Mouse (Mus musculus) hindbrain, embryonic 14.5 days (tissue): ENCODE results near the gene Olfr1357. TPM values are rescaled to one million over a fixed set of nuclear protein-coding genes. Genes with fewer than 3 reads are reported as not detected.
A peak's percentile ranks its signal among the peaks of the same experiment; 100 is the strongest.

Source experiments
- ATAC-seq: fragments of 200-750 bp; cut with Nextera tagmentation; 2 replicates; pipeline ENCODE4 v1.8.0; 2017; ENCODE audit warnings: moderate number of reproducible peaks, mild to moderate bottlenecking, moderate TSS enrichment, moderate library complexity; ENCODE audit not compliant: low FRiP score
- DNase-seq: peaks from one replicate; pipeline ENCODE4 v3.0.0-alpha.2; 2015; ENCODE audit warnings: low spot score
- H3K27ac ChIP-seq: fragments of 300-500 bp; sonication (generic); 2 replicates; pipeline ENCODE4 v1.5.1; 2014; ENCODE audit warnings: mild to moderate bottlenecking, moderate library complexity
- H3K27me3 ChIP-seq: fragments of 300-500 bp; sonication (generic); 2 replicates; pipeline ENCODE4 v1.6.1; 2014; ENCODE audit warnings: mild to moderate bottlenecking, low read length, mixed read lengths; ENCODE audit not compliant: control insufficient read depth, insufficient read depth
- H3K36me3 ChIP-seq: fragments of 300-500 bp; sonication (generic); replicated peaks from 2 replicates; pipeline ENCODE4 v1.6.1; 2014; ENCODE audit not compliant: control insufficient read depth, insufficient read depth
- H3K4me1 ChIP-seq: fragments of 300-500 bp; sonication (generic); replicated peaks from 2 replicates; pipeline ENCODE4 v1.6.1; 2014; ENCODE audit warnings: antibody characterized with exemption, low read length, mixed read lengths; ENCODE audit not compliant: control insufficient read depth, insufficient read depth
- H3K4me2 ChIP-seq: fragments of 300-500 bp; sonication (generic); replicated peaks from 2 replicates; pipeline ENCODE4 v1.6.1; 2014; ENCODE audit warnings: mild to moderate bottlenecking, moderate library complexity
- H3K4me3 ChIP-seq: fragments of 300-500 bp; sonication (generic); replicated peaks from 2 replicates; pipeline ENCODE4 v1.5.1; 2014; ENCODE audit warnings: mild to moderate bottlenecking, low read length
- H3K9ac ChIP-seq: fragments of 300-500 bp; sonication (generic); 2 replicates; pipeline ENCODE4 v1.6.1; 2014
- H3K9me3 ChIP-seq: fragments of 300-500 bp; sonication (generic); 2 replicates; pipeline ENCODE4 v1.6.1; 2016; ENCODE audit warnings: low read length; ENCODE audit not compliant: control insufficient read depth
- WGBS: fragments of 180-500 bp; shearing (Covaris S2); extraction: QIAGEN DNeasy Blood & Tissue Kit; methylation state at CpG from one replicate; pipeline ENCODE4 v1.1.7; 2014; 5-methylcytosine and 5-hydroxymethylcytosine counted together
- polyA plus RNA-seq: library from polyadenylated mRNA; unstranded; fragments of >200 nt; fragmentation: Nextera tagmentation; extraction: Ambion mirVana; gene quantifications from 2 replicates; pipeline ENCODE4 v1.2.1, GENCODE M21; 2014

The Olfr1357 gene
- polyA plus RNA-seq, 1 experiment from 2014 or later, result not detected

DNA sequence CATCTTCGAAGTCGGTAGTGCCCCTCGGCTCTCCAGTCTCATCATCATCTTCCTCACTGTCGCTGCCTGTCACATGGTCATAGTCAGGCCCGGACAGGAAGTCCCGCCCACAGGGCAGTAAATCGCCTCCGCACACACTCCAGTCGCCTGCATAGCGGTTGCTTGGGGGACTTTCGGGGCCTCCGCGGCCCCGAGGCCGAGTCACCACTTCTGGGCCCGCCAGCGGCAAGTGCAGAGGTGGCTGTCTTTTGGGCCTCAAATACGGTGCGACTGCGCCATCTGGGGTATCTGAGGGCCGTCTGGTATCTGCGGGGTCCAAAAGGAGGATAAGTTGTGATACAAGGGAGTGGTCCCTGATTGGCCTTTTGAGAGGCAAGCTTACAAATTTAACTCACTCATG, 32.3 kb downstream of the Olfr1357 start:
- H3K27ac ChIP-seq, result no peak overlapping the region
- H3K36me3 ChIP-seq, result peaks cover 50% of the 10 kb centered on the region
- ATAC-seq (no peak), DNase-seq (no peak)
- no peak overlapping the region for H3K4me3 ChIP-seq
- no peaks in the 10 kb centered on the region for H3K27me3 ChIP-seq
- H3K9me3 ChIP-seq, result no peaks in the 10 kb centered on the region
- no peak overlapping the region for H3K9ac ChIP-seq
- H3K4me1 ChIP-seq, result no peaks in the 10 kb centered on the region
- no peak overlapping the region for H3K4me2 ChIP-seq
- WGBS, result 90% methylated on average over 22 of the region's 22 CpGs

DNA sequence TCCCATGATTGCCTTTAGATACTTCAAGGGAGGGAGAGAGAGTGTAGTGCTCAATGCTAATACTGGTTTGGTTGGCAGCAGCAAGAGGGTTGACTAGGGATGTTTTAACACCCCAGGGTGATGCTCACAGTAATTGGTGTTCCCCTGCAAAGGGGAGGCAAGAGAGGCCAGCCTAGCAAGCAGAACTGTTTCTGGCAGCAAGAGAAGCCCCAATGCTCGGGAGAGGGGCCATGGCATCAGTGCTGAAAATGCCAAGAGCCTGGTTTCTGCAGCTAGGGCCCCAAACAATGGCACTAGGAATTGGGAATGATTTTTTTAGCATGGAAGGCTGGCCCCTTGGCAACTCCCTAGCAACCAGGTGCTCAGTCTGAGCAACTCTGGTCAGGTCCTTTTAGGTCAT, 32.9 kb downstream of the Olfr1357 start:
- DNase-seq (no peak), ATAC-seq (no peak)
- no peaks in the 10 kb centered on the region for H3K27me3 ChIP-seq
- 72% methylated on average over 1 of the region's 1 CpGs for WGBS
- no peaks in the 10 kb centered on the region for H3K9me3 ChIP-seq
- peaks cover 56% of the 10 kb centered on the region for H3K36me3 ChIP-seq
- H3K4me2 ChIP-seq, result no peak overlapping the region
- no peaks in the 10 kb centered on the region for H3K4me1 ChIP-seq
- H3K4me3 ChIP-seq, result no peak overlapping the region
- no peak overlapping the region for H3K9ac ChIP-seq
- no peak overlapping the region for H3K27ac ChIP-seq

DNA sequence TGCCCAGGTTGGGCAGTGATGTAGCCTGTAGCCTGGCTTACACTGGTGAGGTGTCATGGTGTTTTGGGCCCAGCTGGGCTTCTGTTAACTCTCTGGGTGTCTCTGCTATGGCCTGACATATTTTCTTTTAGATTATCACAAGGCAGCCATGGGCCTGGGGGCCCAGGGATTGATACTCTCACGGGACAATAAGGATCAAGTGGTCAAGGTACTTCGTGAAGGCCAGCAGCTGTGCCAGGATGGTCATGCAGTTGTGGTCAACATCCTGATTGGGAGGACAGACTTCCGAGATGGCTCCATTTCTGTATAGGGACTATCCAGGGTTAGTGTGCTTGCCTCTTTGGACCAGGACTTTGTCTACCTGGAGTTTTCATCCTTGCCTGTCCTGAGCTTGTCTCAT, 33.9 kb downstream of the Olfr1357 start:
- WGBS, result 84% methylated on average over 3 of the region's 3 CpGs
- peaks cover 67% of the 10 kb centered on the region for H3K36me3 ChIP-seq
- no peaks in the 10 kb centered on the region for H3K27me3 ChIP-seq
- H3K4me1 ChIP-seq, result no peaks in the 10 kb centered on the region
- H3K9ac ChIP-seq, result no peak overlapping the region
- H3K9me3 ChIP-seq, result no peaks in the 10 kb centered on the region
- ATAC-seq (no peak), DNase-seq (no peak)
- H3K27ac ChIP-seq, result no peak overlapping the region
- H3K4me3 ChIP-seq, result no peak overlapping the region
- no peak overlapping the region for H3K4me2 ChIP-seq

DNA sequence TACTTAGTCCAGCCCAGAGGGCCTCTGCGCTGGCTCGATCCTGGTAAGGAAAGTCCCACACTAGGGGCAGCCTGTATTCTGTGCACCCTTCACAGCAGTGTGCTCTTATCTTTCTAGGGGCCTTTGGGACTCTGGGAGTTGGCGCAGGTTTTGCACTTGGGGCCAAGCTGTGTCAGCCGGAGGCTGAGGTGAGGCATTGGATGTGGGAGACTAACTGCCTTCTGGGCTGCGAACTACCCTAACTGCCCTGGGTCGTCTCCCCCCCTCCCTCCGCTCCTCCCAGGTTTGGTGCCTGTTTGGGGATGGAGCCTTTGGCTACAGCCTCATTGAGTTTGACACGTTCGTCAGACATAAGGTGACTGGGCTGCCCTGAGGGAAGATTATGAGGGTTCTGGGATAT, 34.5 kb downstream of the Olfr1357 start:
- Histone ChIP-seq H3K9me3 (no peaks in the 10 kb centered on the region), H3K4me3 (no peak overlapping the region), H3K4me2 (no peak overlapping the region), H3K27me3 (no peaks in the 10 kb centered on the region), H3K27ac (no peak overlapping the region), H3K9ac (no peak overlapping the region), H3K36me3 (peaks cover 73% of the 10 kb centered on the region), H3K4me1 (no peaks in the 10 kb centered on the region)
- 83% methylated on average over 9 of the region's 9 CpGs for WGBS
- no peak for ATAC-seq
- DNase-seq, result no peak

DNA sequence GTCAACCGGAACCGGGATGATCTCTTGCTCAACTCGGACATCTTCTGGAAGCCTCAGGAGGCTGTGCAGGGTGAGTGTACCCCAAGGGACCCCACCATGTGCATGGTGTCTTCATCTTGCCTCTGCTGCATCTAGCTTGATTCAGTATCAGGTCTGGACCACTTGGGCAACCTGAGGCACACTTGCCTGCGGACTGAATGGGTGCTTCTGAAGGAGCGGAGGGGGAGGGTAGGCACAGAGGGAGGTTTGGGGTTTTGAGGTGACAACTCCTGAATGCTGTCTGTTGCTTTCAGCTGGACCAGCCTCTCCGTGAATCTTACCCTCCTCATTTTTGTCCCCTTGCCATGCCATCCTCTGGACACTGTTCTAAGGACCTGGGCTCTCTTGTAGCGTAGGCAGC, 36.8 kb downstream of the Olfr1357 start:
- 91% methylated on average over 7 of the region's 7 CpGs for WGBS
- Histone ChIP-seq H3K36me3 (peaks cover 78% of the 10 kb centered on the region), H3K4me2 (no peak overlapping the region), H3K4me1 (no peaks in the 10 kb centered on the region), H3K9me3 (no peaks in the 10 kb centered on the region), H3K9ac (no peak overlapping the region), H3K4me3 (no peak overlapping the region), H3K27ac (no peak overlapping the region), H3K27me3 (no peaks in the 10 kb centered on the region)
- no peak for DNase-seq
- ATAC-seq, result no peak

DNA sequence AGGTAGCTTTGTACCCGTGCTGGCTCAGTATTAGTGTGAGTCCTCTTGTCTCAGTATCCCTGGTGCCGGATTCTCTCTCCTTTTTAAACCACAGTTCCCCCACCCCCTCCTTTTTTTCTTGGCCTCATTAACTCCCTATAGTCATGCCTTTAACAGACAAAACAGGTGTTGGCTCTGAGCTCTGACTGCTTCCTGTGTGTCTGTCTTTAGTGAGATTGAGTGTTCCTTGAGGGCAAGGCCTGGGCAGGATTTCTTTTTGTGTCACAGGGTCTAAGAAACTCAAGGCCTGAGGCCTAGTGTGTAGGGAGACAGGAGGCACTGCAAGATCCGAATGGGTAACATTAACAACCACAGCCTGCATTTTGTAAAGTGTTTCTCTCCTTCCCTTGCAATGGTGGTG, 39.7 kb downstream of the Olfr1357 start:
- no peaks in the 10 kb centered on the region for H3K9me3 ChIP-seq
- H3K4me1 ChIP-seq, result peaks cover 7% of the 10 kb centered on the region; the same call in 1 of the 2 replicates
- no peak overlapping the region for H3K4me2 ChIP-seq
- H3K27me3 ChIP-seq, result no peaks in the 10 kb centered on the region
- DNase-seq (no peak), ATAC-seq (no peak)
- no peak overlapping the region for H3K9ac ChIP-seq
- WGBS, result 77% methylated on average over 3 of the region's 3 CpGs
- H3K36me3 ChIP-seq, result peaks cover 60% of the 10 kb centered on the region
- H3K4me3 ChIP-seq, result no peak overlapping the region
- no peak overlapping the region for H3K27ac ChIP-seq

DNA sequence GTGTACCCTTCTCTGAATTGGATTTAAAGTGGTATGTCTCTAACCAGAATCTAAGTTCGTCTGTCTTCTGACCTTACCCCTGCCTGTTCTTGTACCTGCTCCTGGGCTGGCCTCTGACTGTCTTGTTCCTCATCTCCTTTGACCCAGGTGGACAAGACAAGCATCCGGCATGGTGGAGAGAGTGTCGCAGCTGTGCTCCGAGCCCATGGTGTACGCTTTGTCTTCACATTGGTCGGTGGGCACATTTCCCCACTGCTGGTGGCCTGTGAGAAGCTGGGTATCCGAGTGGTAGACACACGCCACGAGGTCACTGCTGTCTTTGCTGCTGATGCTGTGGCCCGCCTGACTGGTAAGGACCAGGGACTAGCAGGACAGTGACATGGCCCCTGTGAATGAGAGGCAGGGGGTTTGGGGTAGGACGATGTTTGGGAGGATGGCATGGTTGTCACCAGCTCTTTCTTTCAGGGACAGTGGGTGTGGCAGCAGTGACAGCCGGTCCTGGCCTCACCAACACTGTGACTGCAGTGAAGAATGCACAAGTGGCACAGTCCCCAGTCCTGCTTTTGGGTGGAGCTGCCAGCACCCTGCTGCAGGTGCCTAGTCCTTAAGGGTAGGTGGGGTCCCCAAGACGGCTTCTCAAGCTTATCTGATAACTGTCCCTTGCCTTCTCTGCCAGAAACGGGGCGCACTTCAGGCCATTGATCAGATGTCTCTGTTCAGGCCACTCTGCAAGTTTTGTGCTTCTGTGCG, 41.3 kb downstream of the Olfr1357 start:
- WGBS, result 93% methylated on average over 16 of the region's 16 CpGs
- Histone ChIP-seq H3K27me3 (no peaks in the 10 kb centered on the region), H3K4me3 (no peak overlapping the region), H3K4me1 (peaks cover 7% of the 10 kb centered on the region; the same call in 1 of the 2 replicates), H3K36me3 (peaks cover 50% of the 10 kb centered on the region), H3K9ac (no peak overlapping the region), H3K4me2 (no peak overlapping the region), H3K9me3 (no peaks in the 10 kb centered on the region), H3K27ac (no peak overlapping the region)
- ATAC-seq (no peak), DNase-seq (no peak)

DNA sequence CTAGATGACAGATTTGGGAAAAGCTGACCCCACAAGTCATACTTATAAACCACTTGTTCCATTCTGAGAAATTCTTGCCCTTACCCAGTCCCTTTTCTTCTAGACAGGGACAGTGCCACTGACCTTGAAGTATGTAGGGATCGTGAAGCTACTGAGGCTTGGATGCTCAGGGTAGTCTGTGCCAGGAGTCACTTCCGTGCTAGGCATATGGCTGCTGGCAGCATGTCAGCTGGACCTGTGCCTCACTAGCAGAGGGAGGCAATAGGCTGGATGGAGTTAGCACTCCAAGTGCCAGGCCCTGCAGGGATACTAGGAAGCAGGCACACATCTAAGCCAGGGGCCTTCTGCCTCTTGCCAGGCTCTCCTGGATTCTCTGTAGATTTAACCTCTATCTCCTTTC, 42.2 kb downstream of the Olfr1357 start:
- ATAC-seq, result no peak
- Histone ChIP-seq H3K36me3 (peaks cover 40% of the 10 kb centered on the region), H3K4me3 (peak overlapping the region; percentile 43; the same call in 1 of the 2 replicates), H3K4me2 (peak overlapping the region; percentile 59), H3K4me1 (peaks cover 7% of the 10 kb centered on the region; the same call in 1 of the 2 replicates), H3K27me3 (no peaks in the 10 kb centered on the region), H3K27ac (no peak overlapping the region), H3K9me3 (no peaks in the 10 kb centered on the region), H3K9ac (peak overlapping the region; percentile 59; the same call in 1 of the 2 replicates)
- peak; percentile 71 for DNase-seq
- WGBS, result 56% methylated on average over 2 of the region's 2 CpGs

DNA sequence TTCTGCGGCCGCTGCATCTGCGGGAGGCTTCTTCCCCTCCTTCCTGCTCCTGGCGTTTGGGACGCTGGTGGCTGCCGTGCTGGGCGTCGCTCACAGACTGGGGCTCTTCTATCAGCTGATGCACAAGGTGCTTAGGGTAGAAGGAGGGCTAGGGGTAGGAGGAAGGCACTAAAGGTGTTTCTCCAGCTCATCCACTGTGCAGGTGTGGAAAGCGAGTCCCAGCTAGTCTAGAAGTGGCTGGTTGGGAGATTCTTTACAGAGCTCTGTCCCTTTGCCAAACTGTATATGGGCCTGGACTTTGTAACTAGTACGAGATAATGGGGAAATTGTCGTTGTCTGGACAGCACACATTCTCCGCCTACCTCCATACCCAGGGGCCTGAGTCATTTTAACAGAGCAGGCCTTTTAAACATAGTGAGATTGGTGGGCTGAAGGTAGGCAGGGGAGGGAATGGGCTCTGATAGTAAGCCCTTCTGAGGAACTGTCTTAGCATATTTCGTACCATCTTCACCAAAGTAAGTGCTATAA, 42.7 kb downstream of the Olfr1357 start:
- Histone ChIP-seq H3K27ac (peak overlapping the region; percentile 76), H3K4me2 (peak overlapping the region; percentile 59), H3K9ac (peak overlapping the region; percentile 59), H3K4me3 (peak overlapping the region; percentile 43), H3K9me3 (no peaks in the 10 kb centered on the region), H3K27me3 (no peaks in the 10 kb centered on the region), H3K36me3 (peaks cover 35% of the 10 kb centered on the region), H3K4me1 (peaks cover 7% of the 10 kb centered on the region; the same call in 1 of the 2 replicates)
- ATAC-seq (peak; percentile 47), DNase-seq (no peak)
- WGBS, result 18% methylated on average over 13 of the region's 13 CpGs
